Mouse (Mus musculus) forebrain, embryonic 15.5 days (tissue): Measurements from ENCODE around the gene Ogfrl1. TPM values are rescaled to one million over a fixed set of nuclear protein-coding genes. Genes with fewer than 3 reads are reported as not detected.
"Not testable (repeated sequence)": the region's sequence is repeated elsewhere in the genome, so short reads cannot be mapped to it uniquely, and the experiment has no call there.

Experiments used
- ATAC-seq: fragments of 200-750 bp; cut with Nextera tagmentation; replicated peaks from 2 replicates; pipeline ENCODE4 v1.8.0; 2017; ENCODE audit warnings: mild to moderate bottlenecking, moderate TSS enrichment, moderate library complexity
- H3K27ac ChIP-seq: fragments of 300-500 bp; sonication (generic); replicated peaks from 2 replicates; pipeline ENCODE4 v1.5.1; 2015; ENCODE audit warnings: mild to moderate bottlenecking, inconsistent platforms
- H3K27me3 ChIP-seq: fragments of 300-500 bp; sonication (generic); 2 replicates; pipeline ENCODE4 v1.6.1; 2015; ENCODE audit warnings: inconsistent platforms
- H3K36me3 ChIP-seq: fragments of 300-500 bp; sonication (generic); 2 replicates; pipeline ENCODE4 v1.6.1; 2015; ENCODE audit warnings: mild to moderate bottlenecking, inconsistent platforms
- H3K4me1 ChIP-seq: fragments of 300-500 bp; sonication (generic); 2 replicates; pipeline ENCODE4 v1.6.1; 2015; ENCODE audit warnings: inconsistent platforms
- H3K4me2 ChIP-seq: fragments of 300-500 bp; sonication (generic); replicated peaks from 2 replicates; pipeline ENCODE4 v1.6.1; 2015; ENCODE audit warnings: mild to moderate bottlenecking, inconsistent platforms
- H3K4me3 ChIP-seq: fragments of 300-500 bp; sonication (generic); 2 replicates; pipeline ENCODE4 v1.5.1; 2015; ENCODE audit warnings: mild to moderate bottlenecking, inconsistent platforms
- H3K9ac ChIP-seq: fragments of 300-500 bp; sonication (generic); replicated peaks from 2 replicates; pipeline ENCODE4 v1.6.1; 2015; ENCODE audit warnings: mild to moderate bottlenecking, inconsistent platforms
- H3K9me3 ChIP-seq: fragments of 300-500 bp; sonication (generic); 2 replicates; pipeline ENCODE4 v1.6.1; 2016; ENCODE audit warnings: inconsistent platforms
- WGBS: fragments of 180-500 bp; shearing (Covaris S2); methylation state at CpG from one replicate; pipeline ENCODE4 v1.1.7; 2015; ENCODE audit warnings: mixed read lengths; 5-methylcytosine and 5-hydroxymethylcytosine counted together
- polyA plus RNA-seq: library from polyadenylated mRNA; unstranded; fragments of >200 nt; fragmentation: Nextera tagmentation; extraction: Ambion mirVana; gene quantifications from 2 replicates; pipeline ENCODE4 v1.2.1, GENCODE M21; 2015

Gene Ogfrl1
- polyA plus RNA-seq, result 15.1 and 17.1 TPM in 2 replicates

DNA sequence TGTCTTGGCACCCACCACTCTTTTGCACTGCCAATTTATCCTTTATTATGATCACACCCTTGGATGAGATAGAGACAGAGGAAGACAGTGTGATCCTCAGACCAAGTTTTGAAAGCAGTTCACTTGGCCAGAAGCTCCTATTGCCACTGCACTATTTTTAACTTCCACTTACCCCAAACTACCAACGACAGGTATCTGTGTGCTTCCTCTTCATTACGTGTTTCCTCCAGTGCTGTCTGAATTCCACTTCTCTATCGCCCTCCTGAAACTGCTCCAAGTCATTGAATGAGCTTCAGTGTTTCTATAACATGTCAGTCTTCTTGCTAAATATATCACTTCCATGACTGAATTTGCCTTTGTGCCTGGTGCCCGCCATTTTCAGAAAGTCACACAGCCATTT is at the start of gene Ogfrl1:
TSS of gene Ogfrl1 (minus strand) at position 150 of the 400 bp plus-strand sequence.
- Histone ChIP-seq H3K27me3 (no peaks in the 10 kb centered on the region), H3K4me3 (no peak within 1 kb of the TSS), H3K9me3 (no peaks in the 10 kb centered on the region), H3K9ac (no peak within 1 kb of the TSS), H3K4me1 (no peaks in the 10 kb centered on the region), H3K36me3 (no peaks in the 10 kb centered on the region), H3K4me2 (no peak within 1 kb of the TSS), H3K27ac (no peak within 1 kb of the TSS)
- no peak for ATAC-seq
- 91% methylated on average over 4 of the region's 4 CpGs for WGBS

DNA sequence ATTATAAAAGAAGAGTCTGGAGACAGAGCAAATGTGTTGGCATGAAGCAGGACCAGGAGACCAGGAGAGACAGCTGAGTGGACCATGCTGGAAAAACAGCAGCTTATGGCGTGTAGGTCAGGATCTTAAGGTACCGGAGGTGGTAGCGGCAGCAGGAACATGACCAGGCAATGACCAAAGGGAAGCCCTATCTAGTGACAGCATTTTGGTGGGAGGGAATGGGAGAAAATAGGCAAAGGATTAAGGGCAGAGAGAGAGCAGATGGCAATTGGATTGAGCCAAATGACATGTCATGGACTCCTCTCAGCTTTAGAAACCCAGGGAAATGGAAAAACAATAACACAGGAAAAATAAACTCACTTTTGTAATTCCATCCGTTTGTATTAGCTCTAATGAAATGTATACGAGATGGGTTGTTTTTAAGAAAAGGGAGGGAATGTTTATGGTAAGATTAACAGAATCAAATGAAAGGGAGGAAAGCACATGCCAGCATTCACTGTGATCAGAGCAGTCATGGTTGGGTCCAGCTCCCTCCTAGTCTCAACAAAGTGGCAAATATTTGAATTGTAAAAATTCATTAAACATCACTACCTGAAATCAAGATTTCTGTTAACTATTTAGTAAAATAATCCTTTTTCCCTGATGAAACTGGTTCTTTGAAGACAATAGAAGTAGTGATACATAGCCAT is 48.3 kb upstream of the Ogfrl1 start:
- no peak overlapping the region for H3K9ac ChIP-seq
- no peaks in the 10 kb centered on the region for H3K36me3 ChIP-seq
- H3K4me3 ChIP-seq, result no peak overlapping the region
- no peak overlapping the region for H3K27ac ChIP-seq
- H3K4me1 ChIP-seq, result no peaks in the 10 kb centered on the region
- no peak for ATAC-seq
- no peak overlapping the region for H3K4me2 ChIP-seq
- H3K27me3 ChIP-seq, result no peaks in the 10 kb centered on the region
- H3K9me3 ChIP-seq, result no peaks in the 10 kb centered on the region
- 93% methylated on average over 5 of the region's 5 CpGs for WGBS

DNA sequence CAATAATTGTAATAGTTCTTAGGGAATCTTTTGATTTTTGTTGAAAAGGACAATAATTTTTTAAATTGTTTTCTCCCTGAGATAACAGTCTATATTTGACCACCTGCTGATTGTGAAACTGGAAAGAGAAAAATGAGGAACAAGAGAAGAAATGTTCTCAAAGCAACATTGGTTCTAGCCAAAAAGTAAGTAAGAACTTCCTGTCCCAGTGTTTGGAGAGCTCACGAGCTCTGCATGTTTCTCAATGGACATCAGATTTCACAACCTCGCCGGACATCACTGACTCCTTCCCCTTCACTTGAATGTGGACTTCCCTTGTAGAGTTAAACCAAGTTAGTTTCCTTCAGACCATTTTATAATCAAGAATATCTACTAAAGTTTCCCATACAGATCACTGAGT is 36.0 kb upstream of the Ogfrl1 start:
- Histone ChIP-seq H3K9me3 (no peaks in the 10 kb centered on the region), H3K4me1 (no peaks in the 10 kb centered on the region), H3K36me3 (no peaks in the 10 kb centered on the region), H3K4me2 (no peak overlapping the region), H3K4me3 (no peak overlapping the region), H3K27me3 (no peaks in the 10 kb centered on the region), H3K9ac (no peak overlapping the region), H3K27ac (no peak overlapping the region)
- 89% methylated on average over 3 of the region's 3 CpGs for WGBS
- no peak for ATAC-seq

DNA sequence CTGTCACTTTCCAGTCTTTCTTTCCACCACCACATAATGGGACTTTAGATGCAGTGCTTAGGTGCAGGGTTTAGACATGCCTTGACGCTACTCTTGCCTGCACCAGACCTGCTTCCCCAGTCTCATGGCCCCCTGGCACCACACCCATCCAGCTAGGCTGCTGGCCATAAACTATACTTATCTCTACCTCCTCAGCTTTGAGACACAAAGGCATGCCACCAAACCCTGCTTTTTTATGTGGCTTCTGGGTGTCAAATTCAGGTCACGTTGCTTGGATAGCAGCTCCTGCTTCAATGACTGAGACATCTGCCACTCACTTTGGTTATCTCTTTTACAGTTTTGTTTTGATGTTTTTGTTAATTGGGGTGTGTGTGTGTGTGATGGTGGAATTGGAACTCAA is 28.9 kb upstream of the Ogfrl1 start:
- ATAC-seq, result no peak
- Histone ChIP-seq H3K36me3 (no peaks in the 10 kb centered on the region), H3K27me3 (no peaks in the 10 kb centered on the region), H3K4me1 (no peaks in the 10 kb centered on the region), H3K9me3 (no peaks in the 10 kb centered on the region), H3K4me2 (no peak overlapping the region), H3K9ac (no peak overlapping the region), H3K27ac (no peak overlapping the region), H3K4me3 (no peak overlapping the region)
- WGBS, result 89% methylated on average over 2 of the region's 2 CpGs

- Histone ChIP-seq H3K27me3 (no peaks in the 10 kb centered on the region), H3K27ac (no peak overlapping the region), H3K36me3 (no peaks in the 10 kb centered on the region), H3K9me3 (no peaks in the 10 kb centered on the region), H3K4me3 (no peak overlapping the region), H3K4me1 (no peaks in the 10 kb centered on the region), H3K9ac (no peak overlapping the region), H3K4me2 (no peak overlapping the region)
- WGBS, result 96% methylated on average over 1 of the region's 1 CpGs
- ATAC-seq, result no peak
Observed at GRCm38 (mm10) chr1:23418941-23419340, 21.4 kb upstream of the Ogfrl1 start.

GRCm38 (mm10) chr1:23418059-23418458 is 20.5 kb upstream of the Ogfrl1 start:
- no peaks in the 10 kb centered on the region for H3K36me3 ChIP-seq
- no peak overlapping the region for H3K27ac ChIP-seq
- H3K9me3 ChIP-seq, result no peaks in the 10 kb centered on the region
- no peak for ATAC-seq
- no peak overlapping the region for H3K4me2 ChIP-seq
- no peaks in the 10 kb centered on the region for H3K27me3 ChIP-seq
- WGBS, result 91% methylated on average over 2 of the region's 2 CpGs
- no peak overlapping the region for H3K9ac ChIP-seq
- H3K4me3 ChIP-seq, result no peak overlapping the region
- no peaks in the 10 kb centered on the region for H3K4me1 ChIP-seq

DNA sequence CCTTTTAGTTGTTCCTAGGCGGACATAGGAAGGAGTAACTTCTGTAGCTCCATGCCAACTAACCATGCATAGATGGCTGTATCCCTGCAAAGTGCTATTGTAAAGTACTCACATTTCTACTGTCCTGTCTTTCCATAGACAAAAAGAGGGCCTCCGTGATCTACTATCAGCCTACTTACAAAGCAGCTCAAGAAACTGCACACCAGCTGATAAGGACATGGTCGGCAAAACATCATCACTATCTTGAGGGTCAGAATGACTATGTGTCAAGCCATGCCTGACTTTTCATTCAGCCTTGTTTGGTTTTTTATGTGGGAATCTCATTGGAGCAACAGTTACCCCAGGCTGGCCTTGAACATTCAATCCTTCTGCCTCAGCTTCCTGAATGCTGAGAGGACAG is 20.0 kb upstream of the Ogfrl1 start:
- H3K4me1 ChIP-seq, result no peaks in the 10 kb centered on the region
- no peak overlapping the region for H3K9ac ChIP-seq
- WGBS, result 95% methylated on average over 3 of the region's 3 CpGs
- no peak overlapping the region for H3K27ac ChIP-seq
- H3K4me3 ChIP-seq, result no peak overlapping the region
- H3K9me3 ChIP-seq, result no peaks in the 10 kb centered on the region
- H3K27me3 ChIP-seq, result no peaks in the 10 kb centered on the region
- no peak overlapping the region for H3K4me2 ChIP-seq
- H3K36me3 ChIP-seq, result no peaks in the 10 kb centered on the region
- no peak for ATAC-seq

GRCm38 (mm10) chr1:23411533-23411932 is 14.0 kb upstream of the Ogfrl1 start:
- Histone ChIP-seq H3K9me3 (no peaks in the 10 kb centered on the region), H3K4me1 (no peaks in the 10 kb centered on the region), H3K9ac (no peak overlapping the region), H3K4me2 (no peak overlapping the region), H3K4me3 (no peak overlapping the region), H3K27ac (no peak overlapping the region), H3K27me3 (no peaks in the 10 kb centered on the region), H3K36me3 (no peaks in the 10 kb centered on the region)
- WGBS, result 93% methylated on average over 5 of the region's 5 CpGs
- ATAC-seq, result no peak

DNA sequence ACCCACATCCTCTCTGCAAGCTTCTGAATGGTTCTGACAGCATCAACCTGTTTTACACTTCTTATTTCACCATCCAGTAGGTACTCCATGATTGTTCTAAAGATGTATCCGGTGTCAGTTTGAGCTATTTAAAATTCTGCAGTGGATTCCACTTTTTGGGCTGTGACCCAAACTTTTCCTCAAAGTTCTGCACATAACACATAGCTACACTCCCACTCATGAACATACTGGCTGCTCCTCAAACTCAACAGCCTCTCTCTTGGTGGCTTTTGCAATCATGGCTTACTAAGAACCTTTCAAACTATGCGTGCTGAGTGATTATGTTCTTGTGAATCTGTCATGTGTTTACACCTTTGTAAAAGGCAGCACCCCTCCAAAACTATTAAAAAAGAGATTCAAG is 12.4 kb upstream of the Ogfrl1 start:
- no peak for ATAC-seq
- WGBS, result 89% methylated on average over 2 of the region's 2 CpGs
- no peak overlapping the region for H3K9ac ChIP-seq
- H3K4me3 ChIP-seq, result no peak overlapping the region
- no peak overlapping the region for H3K27ac ChIP-seq
- H3K27me3 ChIP-seq, result no peaks in the 10 kb centered on the region
- no peaks in the 10 kb centered on the region for H3K4me1 ChIP-seq
- no peak overlapping the region for H3K4me2 ChIP-seq
- H3K36me3 ChIP-seq, result no peaks in the 10 kb centered on the region
- H3K9me3 ChIP-seq, result no peaks in the 10 kb centered on the region

- WGBS, result 91% methylated on average over 3 of the region's 3 CpGs
- no peak overlapping the region for H3K9ac ChIP-seq
- H3K4me1 ChIP-seq, result no peaks in the 10 kb centered on the region
- no peak overlapping the region for H3K27ac ChIP-seq
- ATAC-seq, result no peak
- no peaks in the 10 kb centered on the region for H3K36me3 ChIP-seq
- no peak overlapping the region for H3K4me2 ChIP-seq
- H3K4me3 ChIP-seq, result no peak overlapping the region
- H3K9me3 ChIP-seq, result no peaks in the 10 kb centered on the region
- H3K27me3 ChIP-seq, result no peaks in the 10 kb centered on the region
Observed at GRCm38 (mm10) chr1:23402401-23402800, 4.8 kb upstream of the Ogfrl1 start.

- 86% methylated on average over 1 of the region's 1 CpGs for WGBS
- no peak for ATAC-seq
- H3K9ac ChIP-seq, result no peak overlapping the region
Observed at GRCm38 (mm10) chr1:23399552-23399951, 2.0 kb upstream of the Ogfrl1 start.

GRCm38 (mm10) chr1:23394356-23394755 is 3.2 kb downstream of the Ogfrl1 start:
- H3K27ac ChIP-seq, H3K9ac ChIP-seq, H3K27me3 ChIP-seq, H3K36me3 ChIP-seq, H3K9me3 ChIP-seq, ATAC-seq, H3K4me1 ChIP-seq, H3K4me3 ChIP-seq, H3K4me2 ChIP-seq: not testable (repeated sequence)
- WGBS, result 72% methylated on average over 2 of the region's 2 CpGs

More at GRCm38 (mm10) chr1:23399552-23399951, 2.0 kb upstream of the Ogfrl1 start:
- Histone ChIP-seq H3K4me2 (no peak overlapping the region), H3K27ac (no peak overlapping the region), H3K4me1 (no peaks in the 10 kb centered on the region), H3K27me3 (no peaks in the 10 kb centered on the region), H3K4me3 (no peak overlapping the region), H3K36me3 (no peaks in the 10 kb centered on the region), H3K9me3 (no peaks in the 10 kb centered on the region)

DNA sequence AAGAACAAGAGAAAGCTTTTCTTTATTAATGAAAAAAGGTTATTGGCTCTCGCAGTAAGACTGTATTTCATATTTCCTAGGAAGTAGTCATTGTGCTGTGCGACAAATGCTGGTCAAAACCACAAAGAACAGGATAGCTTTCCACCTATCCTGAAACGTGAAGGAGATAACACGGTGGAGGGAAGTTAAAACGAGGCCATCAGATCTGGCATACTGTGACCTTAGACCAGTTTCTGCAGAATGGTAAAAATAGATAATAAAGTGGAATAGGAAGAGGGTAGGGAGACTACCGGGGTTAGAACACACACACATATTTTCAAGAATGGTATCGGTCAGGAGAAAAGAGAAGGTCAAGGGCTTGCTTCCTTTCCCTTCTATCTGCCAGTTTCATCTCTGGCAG is 5.8 kb downstream of the Ogfrl1 start:
- Histone ChIP-seq H3K9ac (no peak overlapping the region), H3K27ac (no peak overlapping the region), H3K4me3 (no peak overlapping the region), H3K27me3 (no peaks in the 10 kb centered on the region), H3K36me3 (no peaks in the 10 kb centered on the region), H3K4me1 (no peaks in the 10 kb centered on the region), H3K9me3 (no peaks in the 10 kb centered on the region), H3K4me2 (no peak overlapping the region)
- ATAC-seq, result no peak
- 93% methylated on average over 7 of the region's 7 CpGs for WGBS
